Mouse (Mus musculus) cerebellum, adult 2 months (tissue): Measurements from ENCODE around the gene Arpp21.

Experiments used
- CTCF ChIP-seq: fragments of 200-500 bp; IDR thresholded peaks from 2 replicates; pipeline ENCODE4 v1.5.1; 2011; ENCODE audit warnings: low read depth, mild to moderate bottlenecking, control low read depth, low read length, moderate library complexity, borderline replicate concordance; ENCODE audit not compliant: insufficient read depth
- POLR2A ChIP-seq: fragments of 200-500 bp; IDR thresholded peaks from 2 replicates; pipeline ENCODE4 v1.6.1; 2011; ENCODE audit warnings: low read length, control low read depth, borderline replicate concordance; ENCODE audit not compliant: insufficient read depth

DNA sequence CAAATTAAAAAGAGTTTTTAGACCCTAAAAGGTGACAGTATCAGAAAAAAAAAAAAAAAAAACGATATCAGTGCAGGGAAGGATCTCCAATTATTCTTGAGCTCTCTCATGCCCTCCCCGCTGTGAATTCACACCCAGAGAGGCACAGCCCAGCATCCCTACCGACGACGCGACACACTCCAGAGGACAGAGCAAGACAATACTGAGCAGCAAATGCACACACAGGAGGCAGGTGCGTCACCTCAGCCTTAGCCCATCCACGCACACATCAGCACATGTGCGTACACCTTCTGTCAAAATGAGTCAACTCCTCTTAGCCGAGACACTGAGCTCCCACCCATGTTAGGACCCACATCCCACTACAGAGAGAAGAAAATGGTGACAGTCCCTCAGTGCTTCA lies 50.0 kb downstream of the Arpp21 start:
- no peak for TF ChIP-seq POLR2A
- TF ChIP-seq CTCF, result no peak
